Mouse (Mus musculus) CH12.LX (cell line): ENCODE data around the gene Ccdc86. TPM values are rescaled to one million over a fixed set of nuclear protein-coding genes. Genes with fewer than 3 reads are reported as not detected.

Source experiments
- DNase-seq: peaks from one replicate; pipeline ENCODE4 v3.0.0-alpha.2; 2013; ENCODE audit errors: extremely low read depth
- H3K27ac ChIP-seq: 2 replicates; pipeline ENCODE4 v1.5.1; 2012; ENCODE audit warnings: low read depth, mild to moderate bottlenecking, control low read depth, moderate library complexity; ENCODE audit not compliant: insufficient read depth
- H3K27me3 ChIP-seq: replicated peaks from 2 replicates; pipeline ENCODE3; 2012; ENCODE audit warnings: inconsistent platforms
- H3K36me3 ChIP-seq, 2 experiments: replicated peaks in 1 of 2; 2 replicates each; pipeline versions ENCODE3 to v1.6.1; 2012; ENCODE audit warnings: inconsistent platforms in 1 of 2, low read length in 1 of 2, mild to moderate bottlenecking in 1 of 2, mixed read lengths in 1 of 2, moderate library complexity in 1 of 2; ENCODE audit not compliant: control insufficient read depth in 1 of 2, insufficient read depth in 1 of 2
- H3K4me1 ChIP-seq, 2 experiments: 2 replicates each; pipeline ENCODE4 v1.6.1; 2012; ENCODE audit warnings: inconsistent platforms in 1 of 2, moderate library complexity in 1 of 2; ENCODE audit not compliant: insufficient read depth in 2 of 2, control insufficient read depth in 1 of 2
- H3K4me2 ChIP-seq: 2 replicates; pipeline ENCODE4 v1.6.1; 2012; ENCODE audit warnings: low read depth, mild to moderate bottlenecking, control low read depth; ENCODE audit not compliant: poor library complexity, insufficient read depth, severe bottlenecking
- H3K4me3 ChIP-seq, 3 experiments: fragments of 150-350 bp in 1 of 3; sonication (generic) in 1 of 3; replicated peaks in 1 of 3; 2 replicates each; pipeline versions ENCODE3 to v1.5.1; 2011 to 2012; ENCODE audit warnings: low read depth in 2 of 3, low read length in 2 of 3, mild to moderate bottlenecking in 2 of 3, moderate library complexity in 2 of 3, control low read depth in 1 of 3, improper control_type of control experiment in 1 of 3, inconsistent platforms in 1 of 3, mixed read lengths in 1 of 3; ENCODE audit not compliant: poor library complexity in 1 of 3
- H3K79me2 ChIP-seq: replicated peaks from 2 replicates; pipeline ENCODE4 v1.6.1; 2012; ENCODE audit warnings: mild to moderate bottlenecking, moderate library complexity; ENCODE audit not compliant: control insufficient read depth, poor library complexity, insufficient read depth, severe bottlenecking; ENCODE audit errors: extremely low read depth
- H3K9ac ChIP-seq: 2 replicates; pipeline ENCODE4 v1.6.1; 2012; ENCODE audit warnings: low read depth, mild to moderate bottlenecking, control low read depth, moderate library complexity; ENCODE audit not compliant: insufficient read depth
- H3K9me3 ChIP-seq: replicated peaks from 2 replicates; pipeline ENCODE3; 2012; ENCODE audit warnings: low read length, inconsistent platforms, mixed read lengths
- CHD1 ChIP-seq: IDR thresholded peaks from 2 replicates; pipeline ENCODE4 v1.6.1; 2012; ENCODE audit warnings: low read depth, low read length, improper control_type of control experiment, inconsistent platforms
- CTCF ChIP-seq, 2 experiments: IDR thresholded peaks in 1 of 2; conservative IDR thresholded peaks in 1 of 2; 2 replicates each; pipeline ENCODE4 v1.5.1; 2011 to 2012; ENCODE audit warnings: low read depth in 2 of 2, low read length in 2 of 2, improper control_type of control experiment in 1 of 2, inconsistent platforms in 1 of 2, mild to moderate bottlenecking in 1 of 2, moderate library complexity in 1 of 2
- E2F4 ChIP-seq: IDR thresholded peaks from 2 replicates; pipeline ENCODE4 v1.6.1; 2011; ENCODE audit warnings: low read depth, low read length, improper control_type of control experiment; ENCODE audit not compliant: insufficient replicate concordance
- HCFC1 ChIP-seq: IDR thresholded peaks from 2 replicates; pipeline ENCODE4 v1.6.1; 2012; ENCODE audit warnings: low read depth, mild to moderate bottlenecking, inconsistent platforms, low read length, improper control_type of control experiment
- IRF4 ChIP-seq: IDR thresholded peaks from 2 replicates; pipeline ENCODE4 v1.6.1; 2014; ENCODE audit warnings: low read depth, mild to moderate bottlenecking, inconsistent platforms, low read length, improper control_type of control experiment
- MAX ChIP-seq: IDR thresholded peaks from 2 replicates; pipeline ENCODE4 v1.6.1; 2011; ENCODE audit warnings: low read length, improper control_type of control experiment
- MAZ ChIP-seq: IDR thresholded peaks from 2 replicates; pipeline ENCODE4 v1.6.1; 2012; ENCODE audit warnings: low read depth, mild to moderate bottlenecking, inconsistent platforms, low read length, improper control_type of control experiment, moderate library complexity
- MEF2A ChIP-seq: IDR thresholded peaks from 2 replicates; pipeline ENCODE4 v1.6.1; 2014; ENCODE audit warnings: low read depth, mild to moderate bottlenecking, inconsistent platforms, low read length, improper control_type of control experiment, borderline replicate concordance
- MXI1 ChIP-seq: IDR thresholded peaks from 2 replicates; pipeline ENCODE4 v1.6.1; 2011; ENCODE audit warnings: mild to moderate bottlenecking, low read depth, low read length, improper control_type of control experiment
- MYC ChIP-seq: IDR thresholded peaks from 2 replicates; pipeline ENCODE4 v1.6.1; 2011; ENCODE audit warnings: low read depth, mild to moderate bottlenecking, improper control_type of control experiment, low read length
- NELFE ChIP-seq: IDR thresholded peaks from 2 replicates; pipeline ENCODE4 v1.6.1; 2011; ENCODE audit warnings: low read depth, low read length, improper control_type of control experiment
- PAX5 ChIP-seq: IDR thresholded peaks from 2 replicates; pipeline ENCODE4 v1.6.1; 2012; ENCODE audit warnings: low read length, inconsistent platforms, mixed read lengths
- POLR2A ChIP-seq: IDR thresholded peaks from 2 replicates; pipeline ENCODE4 v1.6.1; 2011; ENCODE audit warnings: low read depth, mild to moderate bottlenecking, improper control_type of control experiment, low read length
- POLR2AphosphoS2 ChIP-seq: IDR thresholded peaks from 2 replicates; pipeline ENCODE4 v1.6.1; 2011; ENCODE audit warnings: low read depth, low read length, improper control_type of control experiment
- RAD21 ChIP-seq: IDR thresholded peaks from 2 replicates; pipeline ENCODE4 v1.6.1; 2011; ENCODE audit warnings: low read depth, mild to moderate bottlenecking, low read length, improper control_type of control experiment, moderate library complexity
- RCOR1 ChIP-seq: conservative IDR thresholded peaks from 2 replicates; pipeline ENCODE4 v1.6.1; 2012; ENCODE audit warnings: low read depth, mild to moderate bottlenecking, inconsistent platforms, low read length, improper control_type of control experiment
- SIN3A ChIP-seq: IDR thresholded peaks from 2 replicates; pipeline ENCODE4 v1.6.1; 2012; ENCODE audit warnings: low read length, improper control_type of control experiment, inconsistent platforms
- SMC3 ChIP-seq: IDR thresholded peaks from 2 replicates; pipeline ENCODE4 v1.6.1; 2011; ENCODE audit warnings: low read depth, low read length, improper control_type of control experiment
- TBP ChIP-seq: conservative IDR thresholded peaks from 2 replicates; pipeline ENCODE4 v1.6.1; 2011; ENCODE audit warnings: low read depth, low read length, improper control_type of control experiment
- USF1 ChIP-seq: IDR thresholded peaks from 2 replicates; pipeline ENCODE4 v1.6.1; 2014; ENCODE audit warnings: low read depth, mild to moderate bottlenecking, inconsistent platforms, low read length, improper control_type of control experiment
- USF2 ChIP-seq: conservative IDR thresholded peaks from 2 replicates; pipeline ENCODE4 v1.6.1; 2011; ENCODE audit warnings: low read depth, low read length, improper control_type of control experiment
- dilution Hi-C: fragments of 300-500 bp; cut with MboI; formaldehyde crosslinking; loops from 2 replicates; pipeline ENCODE4 v1.14.3; 2020; ENCODE audit warnings: low sequenced_read_pairs; ENCODE audit not compliant: extremely low pct_unique_long_range_greater_than_20kb, extremely low pct_ligation_motif_present
- in situ Hi-C: fragments of 300-500 bp; cut with MboI; formaldehyde crosslinking; loops from 3 replicates; pipeline ENCODE4 v1.14.3; 2019; ENCODE audit warnings: low sequenced_read_pairs, low pct_ligation_motif_present, low pct_unique_long_range_greater_than_20kb, mixed read lengths
- polyA plus RNA-seq: library from polyadenylated mRNA; unstranded; fragments of >175 nt; gene quantifications from 2 replicates; pipeline ENCODE4 v1.2.1, GENCODE M21; 2012; ENCODE audit warnings: low read depth; ENCODE audit not compliant: insufficient read length
- total RNA-seq, 2 experiments: library from RNA; depleted of rRNA; stranded (reverse); fragments of 300-350 nt in 1 of 2; fragments of >200 nt in 1 of 2; gene quantifications; 2 replicates each; pipeline ENCODE4 v1.2.3; 2012 to 2014

Ccdc86 gene
- total and polyA plus RNA-seq, 3 experiments = 9.5 to 44.8 (median 10.8) TPM

DNA sequence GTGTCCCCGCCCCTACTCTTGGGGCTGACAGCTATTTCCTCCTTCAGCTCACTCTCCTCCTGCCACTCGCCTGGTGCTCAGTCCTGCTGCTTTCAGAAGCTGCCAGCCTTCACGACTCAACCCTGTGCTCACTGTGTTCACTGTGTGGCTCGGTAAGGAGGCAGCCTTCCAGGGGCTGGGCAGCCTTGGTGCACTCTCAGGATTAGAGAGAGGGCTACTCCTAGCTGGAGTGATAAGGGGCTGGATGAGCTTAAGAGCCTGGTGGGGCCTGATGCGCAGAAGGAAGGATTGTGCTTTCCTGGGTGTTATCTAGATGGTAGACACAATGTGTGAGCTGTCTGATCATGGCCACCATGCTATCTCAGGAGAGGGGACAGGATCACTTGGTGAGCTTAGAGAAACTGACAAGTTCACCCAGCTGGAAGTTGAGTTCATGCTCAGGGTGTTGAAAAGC lies 11.9 kb downstream of the Ccdc86 start, which contains the start of gene Ptgdr2:
Gene Ptgdr2, plus strand, starts transcription at position 51 of the 454 bp plus-strand sequence.
- no peak within 1 kb of the TSS for H3K27ac ChIP-seq
- H3K9ac ChIP-seq = no peak within 1 kb of the TSS
- no peak within 1 kb of the TSS for H3K4me2 ChIP-seq
- in situ Hi-C loops (no loop called here), dilution Hi-C loops (no loop called here)
- H3K36me3 ChIP-seq = peaks cover 20 to 24% of the 10 kb centered on the region in 2 experiments
- peaks cover 2% of the 10 kb centered on the region for H3K27me3 ChIP-seq
- no peaks in the 10 kb centered on the region for H3K4me1 ChIP-seq
- no peak for DNase-seq
- H3K79me2 ChIP-seq = no peaks in the 10 kb centered on the region
- H3K4me3 ChIP-seq = no peak within 1 kb of the TSS
- peaks cover 7% of the 10 kb centered on the region for H3K9me3 ChIP-seq
- no peak for TF ChIP-seq HCFC1
- no peak for TF ChIP-seq POLR2A
- no peak for TF ChIP-seq CHD1
- TF ChIP-seq POLR2AphosphoS2 = no peak
- no peak for TF ChIP-seq IRF4
- no peak for TF ChIP-seq MAX
- no peak for TF ChIP-seq MAZ

DNA sequence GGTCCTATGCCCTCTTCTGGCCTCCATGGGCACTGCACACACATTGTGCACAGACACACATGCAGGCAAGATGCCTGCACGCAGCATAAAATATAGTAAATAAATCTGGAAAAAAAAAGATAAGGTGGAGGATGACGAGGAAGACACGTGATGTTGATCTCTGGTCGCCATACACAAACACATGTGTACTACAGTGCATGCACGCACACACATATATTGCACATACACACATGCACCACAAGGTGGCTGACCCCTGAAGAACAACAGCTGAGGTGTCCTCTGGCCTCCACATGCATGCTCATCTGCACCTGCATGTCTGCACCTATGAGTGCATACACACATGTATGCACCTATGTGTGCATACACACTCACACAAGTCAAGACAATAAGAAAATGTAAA lies 13.0 kb downstream of the Ccdc86 start:
- Histone ChIP-seq H3K4me3 (no peak overlapping the region), H3K27ac (no peak overlapping the region), H3K36me3 (peaks cover 9 to 13% of the 10 kb centered on the region in 2 experiments), H3K9ac (no peak overlapping the region), H3K79me2 (no peaks in the 10 kb centered on the region), H3K9me3 (peaks cover 12% of the 10 kb centered on the region), H3K4me2 (no peak overlapping the region), H3K4me1 (peaks cover 0 to 1% of the 10 kb centered on the region in 2 experiments; a peak in 1 of 4 replicates), H3K27me3 (peaks cover 2% of the 10 kb centered on the region)
- TF ChIP-seq SMC3 (peak; percentile 32), MEF2A (no peak), PAX5 (no peak), MYC (no peak), USF2 (no peak), CTCF (conservative IDR thresholded peaks at IDR 0.05 in 1 of 2, IDR thresholded peaks at IDR 0.05 in 1 of 2; ENCODE audit: low read depth in 2 of 2, low read length in 2 of 2) (peak; percentile 31 to 41; a peak in 3 of 4 replicates), TBP (no peak)
- DNase-seq = no peak
- dilution Hi-C loops (no loop called here), in situ Hi-C loops (no loop called here)

GRCm38 (mm10) chr19:10935029-10935428 lies 14.0 kb downstream of the Ccdc86 start:
- H3K27me3 ChIP-seq = peaks cover 2% of the 10 kb centered on the region
- H3K4me2 ChIP-seq = no peak overlapping the region
- H3K79me2 ChIP-seq = no peaks in the 10 kb centered on the region
- H3K4me1 ChIP-seq = peaks cover 3 to 12% of the 10 kb centered on the region in 2 experiments; a peak in 3 of 4 replicates
- in situ Hi-C loops (no loop called here), dilution Hi-C loops (no loop called here)
- DNase-seq = no peak
- H3K9me3 ChIP-seq = peaks cover 9% of the 10 kb centered on the region
- no peak overlapping the region for H3K9ac ChIP-seq
- no peak overlapping the region for H3K27ac ChIP-seq
- no peak overlapping the region for H3K4me3 ChIP-seq
- TF ChIP-seq MXI1 (no peak), E2F4 (no peak), NELFE (no peak), RCOR1 (no peak), POLR2AphosphoS2 (no peak), TBP (no peak), RAD21 (no peak), SIN3A (no peak), MAZ (no peak), USF1 (no peak)
- peaks cover 0 to 3% of the 10 kb centered on the region in 2 experiments for H3K36me3 ChIP-seq
